Mouse (Mus musculus) left cerebral cortex, postnatal 4 days (tissue): ENCODE results near the gene Ctnna3. TPM values are rescaled to one million over a fixed set of nuclear protein-coding genes. Genes with fewer than 3 reads are reported as not detected.
"Not testable (repeated sequence)": the region's sequence is repeated elsewhere in the genome, so short reads cannot be mapped to it uniquely, and the experiment has no call there.

Experiments used
- DNase-seq: peaks from one replicate; pipeline ENCODE4 v3.0.0-alpha.2; 2022
- intact Hi-C: fragments of 180-260 bp; cut with DNase I; formaldehyde crosslinking; loops from one replicate; pipeline ENCODE4 v1.15.1; 2025
- total RNA-seq, 2 experiments: library from RNA; stranded (reverse); gene quantifications; 2 replicates each; pipeline ENCODE4 v1.2.3; 2021

Gene Ctnna3
- total RNA-seq, 2 experiments from 2014 or later: 0.66 to 0.90 TPM

DNA sequence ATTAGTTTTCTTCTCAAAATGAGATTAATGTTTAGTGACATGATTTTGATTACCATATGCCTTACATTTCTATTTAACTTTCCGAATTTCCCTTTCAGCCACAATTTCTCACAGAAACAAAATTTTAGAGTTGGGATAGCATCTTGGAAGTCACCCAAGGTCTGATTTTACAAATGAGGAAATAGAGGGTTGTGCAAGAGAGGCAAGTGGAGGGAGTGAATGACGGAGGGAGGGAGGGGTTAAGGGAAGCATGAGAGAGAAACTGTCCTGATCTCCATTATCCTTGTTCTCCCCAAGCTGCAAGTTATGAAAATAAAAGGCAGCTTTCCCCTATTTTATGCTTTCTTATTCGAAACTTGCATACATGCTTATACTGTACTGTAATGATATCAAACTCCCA lies 943.4 kb downstream of the Ctnna3 start:
- intact Hi-C loops: no loop called here
- DNase-seq: no peak

DNA sequence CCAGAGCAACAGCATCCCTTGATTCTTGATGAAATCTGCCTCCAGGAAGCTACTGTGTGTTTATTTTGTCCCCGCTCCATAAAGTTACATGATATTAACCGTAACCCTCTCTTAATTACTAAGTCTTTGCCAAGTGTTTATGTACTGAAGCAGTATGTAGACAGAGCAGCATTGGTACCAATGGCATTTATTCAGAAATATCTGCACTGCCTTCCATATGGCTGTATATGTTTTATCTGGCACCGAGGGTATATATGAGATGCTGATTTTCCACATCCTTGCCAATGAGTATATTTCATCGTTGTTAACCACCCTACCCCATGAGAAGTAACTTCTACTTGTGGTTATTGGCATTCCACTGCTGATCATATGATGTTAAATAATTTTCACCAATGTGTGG lies 947.9 kb downstream of the Ctnna3 start:
- DNase-seq: no peak
- intact Hi-C loops: no loop called here

- no peak for DNase-seq
- intact Hi-C loops: no loop called here
These were observed 966.7 kb downstream of the Ctnna3 start for GRCm38 (mm10) chr10:64396579-64396978.

DNA sequence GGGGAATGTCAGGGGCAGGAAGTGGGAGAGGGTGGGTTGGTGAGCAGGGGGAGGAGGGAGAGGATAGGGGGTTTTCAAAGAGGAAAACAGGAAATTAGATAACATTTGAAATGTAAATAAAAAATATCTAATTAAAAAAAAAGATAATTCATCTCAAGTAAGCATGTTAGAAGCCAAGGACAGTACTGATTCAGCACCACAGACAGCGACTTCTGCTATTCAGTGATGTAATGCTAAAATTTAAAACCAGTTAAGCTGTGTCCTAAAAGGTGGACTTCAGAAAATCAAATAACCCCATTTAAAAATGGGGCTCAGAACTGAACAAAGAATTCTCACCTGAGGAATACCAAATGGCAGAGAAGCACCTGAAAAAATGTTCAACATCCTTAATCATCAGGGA lies 988.5 kb downstream of the Ctnna3 start:
- DNase-seq, intact Hi-C loops: not testable (repeated sequence)

DNA sequence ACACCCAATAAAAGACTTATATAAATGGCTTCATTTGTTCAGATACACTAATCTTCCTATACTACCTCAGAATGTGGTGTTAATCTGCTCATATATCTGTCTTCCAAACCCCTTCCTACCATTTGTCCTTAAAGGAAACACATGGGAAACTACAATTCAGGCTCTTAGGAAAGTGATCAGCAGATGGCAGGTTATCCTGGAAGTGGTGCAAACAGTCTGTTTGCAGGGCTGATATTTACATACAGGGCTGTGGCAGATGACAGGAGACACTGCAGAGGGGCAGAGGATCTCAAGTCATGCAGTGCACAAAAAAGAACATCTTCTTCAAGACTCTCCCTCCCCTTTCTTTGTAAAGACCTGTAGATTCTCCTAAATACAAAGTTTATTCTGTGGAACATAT lies 1008.8 kb downstream of the Ctnna3 start:
- intact Hi-C loops: no loop called here
- DNase-seq: no peak

GRCm38 (mm10) chr10:64448624-64449023 lies 1018.7 kb downstream of the Ctnna3 start:
- intact Hi-C loops: no loop called here
- peak; percentile 1 for DNase-seq

DNA sequence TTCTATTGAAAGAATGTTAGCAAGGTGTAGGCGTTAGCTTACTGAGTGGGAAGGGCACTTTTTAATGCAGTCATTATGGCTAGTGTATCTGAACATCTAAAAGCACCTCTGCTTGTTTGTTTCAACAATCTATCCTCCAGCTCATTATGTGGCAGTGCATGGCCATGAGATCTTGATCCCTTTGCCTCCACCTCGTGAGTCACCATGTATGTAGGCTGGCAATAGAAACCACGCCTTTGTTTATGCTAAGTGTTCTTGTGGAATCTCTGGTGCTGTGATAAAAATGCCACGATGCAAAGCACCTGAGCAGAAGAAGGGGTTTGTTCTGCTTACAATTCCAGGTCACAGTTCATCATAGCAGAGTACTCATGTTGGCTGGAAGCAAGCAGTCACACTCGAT lies 1053.4 kb downstream of the Ctnna3 start:
- intact Hi-C loops: no loop called here
- no peak for DNase-seq

GRCm38 (mm10) chr10:64489471-64489870 lies 1059.6 kb downstream of the Ctnna3 start:
- intact Hi-C loops: no loop called here
- DNase-seq: no peak

DNA sequence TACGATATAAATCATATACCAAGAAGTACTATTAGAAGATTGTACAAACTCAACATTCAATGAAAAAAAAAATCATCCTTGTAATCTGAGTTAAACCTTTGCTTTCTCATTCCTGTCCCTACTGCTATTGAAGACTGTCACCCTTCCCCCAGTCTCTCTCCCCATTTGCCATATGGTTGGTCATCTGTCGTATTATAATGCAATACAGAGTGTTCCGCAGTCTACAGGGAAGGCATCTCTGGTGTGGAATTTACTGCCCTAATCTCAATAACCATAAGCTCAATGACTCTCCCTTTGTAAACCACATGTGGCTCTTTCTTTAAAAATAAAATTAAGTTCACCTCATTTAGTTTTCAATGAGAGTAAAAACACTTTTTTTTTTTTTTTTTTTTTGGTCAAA lies 1113.7 kb downstream of the Ctnna3 start:
- peak; percentile 20 for DNase-seq

DNA sequence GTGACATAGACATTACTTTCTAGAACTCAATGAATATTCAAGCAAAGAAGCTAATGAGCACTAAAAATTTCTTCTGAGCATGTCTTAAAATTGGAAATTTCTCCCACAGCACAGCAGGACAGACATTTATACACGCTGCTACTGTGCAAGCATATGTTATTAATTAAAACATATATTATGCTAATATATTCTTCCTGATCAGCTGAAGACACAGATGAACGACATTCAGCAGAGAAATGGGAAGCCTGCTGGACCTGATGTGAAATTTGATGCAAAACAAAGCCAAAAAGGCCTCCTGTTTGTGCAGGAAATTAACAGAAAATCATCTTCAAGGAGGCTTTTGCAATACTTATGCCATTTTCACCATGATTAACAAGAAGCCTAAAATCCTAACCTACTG lies 1114.5 kb downstream of the Ctnna3 start:
- intact Hi-C loops: no loop called here
- no peak for DNase-seq

More for the DNA sequence above, 1113.7 kb downstream of the Ctnna3 start:
- intact Hi-C loops: no loop called here

GRCm38 (mm10) chr10:64571311-64571710 lies 1141.4 kb downstream of the Ctnna3 start:
- intact Hi-C loops: no loop called here
- DNase-seq: no peak

DNA sequence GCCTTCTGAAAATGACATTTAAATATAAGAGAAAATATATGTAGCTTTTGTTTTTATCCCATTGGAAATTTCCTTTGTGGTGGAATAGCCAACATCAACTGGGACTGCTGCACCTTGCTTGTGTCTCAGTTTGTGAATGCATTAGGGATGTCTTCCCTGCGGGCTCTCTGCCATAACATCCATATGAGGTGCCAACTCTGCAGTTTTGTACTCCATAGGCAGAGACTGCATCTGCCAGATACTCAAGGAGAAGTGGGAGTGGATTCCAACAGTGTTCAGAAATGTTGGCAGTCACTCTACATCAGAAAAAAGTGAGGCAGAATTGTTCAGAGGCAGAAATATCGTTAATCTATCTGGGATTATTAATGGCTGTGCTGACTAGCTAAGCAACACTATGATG lies 1158.2 kb downstream of the Ctnna3 start:
- intact Hi-C loops: no loop called here
- peak; percentile 13 for DNase-seq

- intact Hi-C loops: no loop called here
- DNase-seq: no peak
These were observed 1206.9 kb downstream of the Ctnna3 start for GRCm38 (mm10) chr10:64636760-64637159.

GRCm38 (mm10) chr10:64639061-64639460 lies 1209.2 kb downstream of the Ctnna3 start:
- intact Hi-C loops: no loop called here
- no peak for DNase-seq

DNA sequence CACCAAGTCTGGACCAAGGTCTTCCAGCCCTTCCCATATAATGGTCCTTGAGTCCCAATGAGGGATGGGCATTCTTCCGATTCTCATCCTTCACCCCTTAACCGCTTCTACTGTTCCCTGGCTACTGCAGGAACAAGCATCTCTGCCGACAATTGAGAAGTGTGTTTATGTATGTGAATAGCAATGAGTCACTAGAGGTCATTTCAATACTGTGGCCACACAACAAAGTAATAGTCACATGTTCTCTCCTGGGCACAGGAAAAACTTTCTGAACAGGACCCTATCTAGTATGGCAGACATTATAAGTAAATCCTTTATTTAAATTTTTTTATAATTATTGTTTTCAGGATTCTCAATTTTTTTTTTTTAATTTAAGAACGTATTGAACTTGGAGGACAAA lies 1211.2 kb downstream of the Ctnna3 start:
- intact Hi-C loops: no loop called here
- no peak for DNase-seq

DNA sequence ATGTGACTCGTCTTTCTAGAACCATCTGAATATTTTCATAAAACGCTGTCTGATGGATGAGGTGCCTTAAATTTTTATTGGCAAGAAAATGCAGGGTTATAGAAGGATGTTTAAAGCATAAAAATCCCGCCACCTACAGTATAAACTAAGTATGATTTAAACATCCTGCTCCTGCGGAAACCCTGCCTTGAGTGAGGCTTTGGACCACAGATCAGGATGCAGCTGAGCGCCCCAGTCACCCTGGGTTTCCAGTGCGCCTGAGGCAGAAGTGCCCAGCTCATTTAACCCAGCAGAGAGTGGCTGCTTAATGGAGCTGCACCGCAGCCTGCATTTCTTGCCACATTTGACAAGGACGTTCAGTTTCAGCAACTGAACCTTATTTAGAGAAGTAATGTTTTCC lies 1211.7 kb downstream of the Ctnna3 start:
- DNase-seq: peak; percentile 6
- intact Hi-C loops: no loop called here

GRCm38 (mm10) chr10:64643976-64644375 lies 1214.1 kb downstream of the Ctnna3 start:
- intact Hi-C loops: no loop called here
- DNase-seq: no peak

DNA sequence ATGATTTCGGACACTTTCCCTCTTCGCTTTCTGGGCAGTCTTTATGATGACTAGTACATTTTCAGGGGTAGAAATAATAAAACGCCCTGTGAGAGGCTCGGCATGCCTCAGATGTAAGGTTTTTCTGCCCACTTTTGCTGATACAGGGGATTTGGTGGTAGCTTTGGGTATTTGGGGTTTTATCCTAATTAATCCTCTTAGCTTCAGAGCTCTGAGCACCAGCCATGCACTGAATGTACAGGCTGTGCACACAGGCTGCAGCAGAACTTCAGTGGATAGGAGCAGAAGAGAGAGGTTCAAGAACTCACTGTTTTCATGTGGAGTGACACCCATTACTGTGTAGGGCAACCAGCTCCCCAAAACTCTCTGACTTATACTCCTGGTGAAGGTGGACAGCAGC lies 1231.3 kb downstream of the Ctnna3 start:
- DNase-seq: no peak
- intact Hi-C loops: no loop called here

DNA sequence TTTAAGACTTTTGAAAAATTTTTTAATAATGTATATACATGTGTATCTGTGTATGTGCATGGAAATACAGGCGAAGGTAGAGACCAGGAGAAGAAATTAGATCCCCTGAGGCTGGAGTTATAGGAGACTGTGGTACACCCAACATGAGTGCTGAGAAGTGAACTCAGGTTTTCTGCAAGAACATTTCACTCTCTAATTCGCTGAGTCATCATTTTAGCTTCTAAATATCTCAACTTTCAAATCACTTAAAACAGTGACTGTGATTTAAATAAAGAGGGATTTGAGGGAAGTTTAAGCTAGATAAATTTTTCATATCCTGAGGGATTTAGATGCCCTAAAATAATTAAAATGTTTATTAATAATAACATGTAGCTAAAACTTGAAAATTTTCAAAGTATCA lies 1241.6 kb downstream of the Ctnna3 start:
- DNase-seq: no peak
- intact Hi-C loops: no loop called here

DNA sequence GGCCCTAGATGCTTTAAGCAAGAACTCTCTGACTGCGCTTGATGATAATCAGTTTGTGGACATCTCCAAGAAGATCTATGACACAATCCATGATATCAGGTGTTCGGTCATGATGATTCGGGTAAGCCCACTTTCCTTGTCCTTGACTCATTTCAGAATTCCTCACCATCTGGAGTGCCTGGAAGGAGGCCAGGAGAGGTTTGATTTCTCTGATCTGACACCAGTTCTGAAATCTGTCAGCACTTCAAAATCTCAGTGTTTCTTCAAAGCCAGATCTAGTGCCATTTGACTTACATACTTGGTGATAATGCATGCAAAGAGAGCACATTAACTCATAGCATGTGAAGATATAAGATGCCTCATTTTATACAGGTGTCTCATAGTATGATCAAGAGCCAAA lies 1245.9 kb downstream of the Ctnna3 start:
- intact Hi-C loops: no loop called here
- peak; percentile 53 for DNase-seq

DNA sequence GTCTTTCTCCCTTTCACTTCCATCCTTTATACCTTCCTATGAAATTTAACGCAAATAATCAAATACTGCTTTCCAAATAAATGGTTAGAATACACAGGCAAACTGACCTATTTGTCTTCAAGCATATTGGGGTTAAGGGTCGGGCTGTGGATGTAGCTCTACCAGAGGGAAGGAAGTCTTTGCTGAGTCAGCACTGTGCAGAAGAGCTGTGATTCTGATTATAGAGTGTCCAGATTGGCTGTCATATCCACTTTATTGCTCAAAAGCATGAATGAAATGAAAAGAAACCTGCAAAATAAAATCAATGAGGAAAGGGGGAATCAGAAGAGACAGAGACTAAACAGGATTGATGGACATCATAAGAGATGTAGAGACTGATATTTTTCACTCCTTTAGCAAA lies 1280.1 kb downstream of the Ctnna3 start:
- intact Hi-C loops: no loop called here

GRCm38 (mm10) chr10:64718036-64718435 lies 1288.1 kb downstream of the Ctnna3 start:
- DNase-seq: peak; percentile 52
- intact Hi-C loops: no loop called here

More for the DNA sequence above, 1280.1 kb downstream of the Ctnna3 start:
- DNase-seq: no peak

- intact Hi-C loops: no loop called here
- DNase-seq: no peak
These were observed 1305.8 kb downstream of the Ctnna3 start for GRCm38 (mm10) chr10:64735692-64736091.

GRCm38 (mm10) chr10:64736616-64737015 lies 1306.7 kb downstream of the Ctnna3 start:
- DNase-seq: no peak
- intact Hi-C loops: no loop called here
